Mouse (Mus musculus) mouse embryonic stem cell (cell line): Measurements from ENCODE around the gene Hist1h3g.

ENCODE experiments used
- in situ Hi-C, 2 experiments: fragments of 300-500 bp; cut with MboI; formaldehyde crosslinking; loops; 1 replicate in 1 of 2; 3 replicates in 1 of 2; pipeline ENCODE4 v1.14.3; 2019 to 2020; ENCODE audit warnings: low sequenced_read_pairs in 2 of 2, low pct_unique_long_range_greater_than_20kb in 1 of 2, mixed read lengths in 1 of 2; ENCODE audit not compliant: unreplicated experiment in 1 of 2

Hist1h3g gene

GRCm38 (mm10) chr13:23582219-23583056, 47.2 kb downstream of the Hist1h3g start:
- in situ Hi-C loops, result no loop called here

DNA sequence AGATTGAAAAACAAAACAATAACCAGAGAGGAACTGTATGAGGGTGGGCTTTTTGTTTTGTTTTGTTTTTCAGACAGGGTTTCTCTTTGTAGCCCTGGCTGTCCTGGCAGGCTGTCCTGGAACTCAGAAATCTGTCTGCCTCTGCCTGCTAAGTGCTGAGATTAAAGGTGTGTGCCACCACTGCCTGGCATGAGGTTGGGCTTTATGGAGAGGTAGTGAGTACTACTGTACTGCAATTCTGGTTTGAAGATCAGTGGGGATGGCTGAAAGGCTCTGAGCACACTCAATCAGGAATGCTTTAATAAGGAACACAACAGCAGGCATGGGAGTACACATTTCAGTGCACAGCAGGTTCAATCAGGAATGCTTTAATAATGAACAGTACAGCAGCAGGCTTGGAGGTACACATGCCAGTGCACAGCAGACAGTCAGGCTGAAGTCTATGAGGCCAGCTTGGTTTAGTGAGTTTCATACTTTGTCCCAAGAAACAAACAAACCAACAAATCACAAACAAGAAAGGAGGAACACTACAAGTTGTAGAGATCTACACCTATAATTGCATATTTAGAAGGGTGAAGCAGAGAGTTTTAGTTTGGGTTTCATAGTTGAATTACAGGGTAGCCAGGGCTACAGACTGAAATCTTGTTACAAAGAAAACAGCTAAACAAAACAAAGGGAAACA, 48.3 kb downstream of the Hist1h3g start:
- in situ Hi-C loops, result no loop called here

DNA sequence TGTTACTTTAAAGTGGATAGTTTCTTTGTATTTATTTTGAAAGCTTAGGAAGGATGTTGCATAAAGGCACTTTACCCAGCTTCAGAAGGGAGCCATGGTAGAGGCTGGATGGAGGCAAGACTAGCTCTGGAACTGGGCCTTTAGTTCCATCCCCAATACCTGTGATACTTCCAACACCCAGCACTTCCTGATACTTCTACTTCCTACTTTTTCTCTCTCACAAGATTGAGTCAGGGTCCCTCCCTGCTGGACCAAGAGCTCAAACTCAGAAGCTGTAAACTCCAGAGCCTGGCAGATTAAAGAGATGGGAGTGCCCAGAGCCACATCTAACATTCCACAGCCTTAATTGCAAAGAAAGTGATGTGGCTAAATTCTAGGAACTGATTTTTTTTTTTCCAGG, 49.1 kb downstream of the Hist1h3g start:
- in situ Hi-C loops, result no loop called here

GRCm38 (mm10) chr13:23585029-23585441, 49.8 kb downstream of the Hist1h3g start:
- in situ Hi-C loops, result no loop called here
